Mouse (Mus musculus): ENCODE measurements around the gene Sec61a2.

GRCm38 (mm10) chr2:5840815-5841214 lies 54.4 kb downstream of the Sec61a2 start:
- TF ChIP-seq POLR2A (IDR thresholded peaks at IDR 0.05; ENCODE audit: insufficient read depth, low read length) (no peak), CTCF (IDR thresholded peaks at IDR 0.05; ENCODE audit: low read depth, low read length) (no peak), EP300 (IDR thresholded peaks at IDR 0.05; ENCODE audit: insufficient read depth, low read depth, low read length) (no peak)

Measured in ES-Bruce4 (cell line).